Mouse (Mus musculus) embryo, embryonic 10 days (tissue): Measurements from ENCODE around the gene Exoc3l4.

Experiments used
- DNase-seq: peaks from one replicate; pipeline ENCODE4 v3.0.0-alpha.2; 2015; ENCODE audit warnings: low spot score

Gene Exoc3l4

DNA sequence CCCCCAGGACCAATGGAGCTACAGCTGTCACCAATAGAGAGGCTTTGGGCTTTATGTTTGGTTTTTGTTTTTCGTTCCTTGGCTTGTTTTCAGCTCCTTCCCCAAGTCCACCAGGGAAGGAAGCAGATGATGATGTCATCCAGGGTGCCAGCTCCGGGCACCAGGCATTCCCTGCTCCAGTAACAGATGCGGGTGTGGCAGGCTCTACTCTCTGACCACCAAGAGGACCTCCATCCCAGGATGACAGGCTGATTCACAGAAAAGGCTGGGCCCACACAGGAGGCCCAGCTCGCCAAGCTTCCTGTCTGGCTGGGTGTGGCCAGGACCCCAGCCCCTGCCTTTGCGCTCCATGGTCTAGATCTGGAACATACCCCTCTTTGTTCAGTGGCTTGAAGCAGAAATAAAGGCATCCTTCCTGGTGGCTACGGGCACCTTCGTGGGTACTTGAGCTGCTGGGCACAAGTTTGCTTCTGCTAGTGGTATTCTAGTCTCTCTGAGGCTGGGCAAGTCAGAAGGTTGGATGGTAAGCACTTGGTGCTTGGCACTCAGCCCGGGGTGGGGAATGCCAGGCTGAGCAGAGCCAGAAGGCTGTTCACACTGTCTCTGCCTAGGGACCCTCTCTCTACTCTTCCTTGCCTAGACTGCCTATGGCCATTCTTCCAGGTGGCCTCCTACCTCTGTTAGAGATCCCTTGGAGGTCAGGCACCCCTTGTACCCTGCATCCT, 5.0 kb upstream of the Exoc3l4 start:
- DNase-seq: no peak

- no peak for DNase-seq
These were observed 4.1 kb upstream of the Exoc3l4 start for GRCm38 (mm10) chr12:111412581-111413284.

DNA sequence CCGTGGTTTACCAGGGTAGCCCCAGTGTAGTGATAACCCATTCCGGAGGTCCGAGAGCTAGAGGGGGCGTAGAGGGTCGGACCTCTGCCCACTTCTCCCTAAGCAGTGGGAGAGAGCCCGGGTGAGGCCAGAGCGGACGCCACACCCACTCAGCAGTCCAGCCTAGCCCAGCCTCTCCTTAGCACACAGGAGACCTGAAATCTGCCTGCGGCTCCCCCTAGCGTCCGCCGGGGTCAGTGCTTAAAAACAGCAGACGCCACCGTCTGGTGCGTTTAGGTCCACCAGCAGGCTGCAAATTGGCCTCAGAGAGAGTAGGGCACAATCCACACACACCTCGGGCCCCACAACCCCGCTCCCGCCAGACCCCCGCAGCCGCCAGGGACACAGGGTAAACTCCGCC, 3.5 kb upstream of the Exoc3l4 start:
- DNase-seq: peak; percentile 90

DNA sequence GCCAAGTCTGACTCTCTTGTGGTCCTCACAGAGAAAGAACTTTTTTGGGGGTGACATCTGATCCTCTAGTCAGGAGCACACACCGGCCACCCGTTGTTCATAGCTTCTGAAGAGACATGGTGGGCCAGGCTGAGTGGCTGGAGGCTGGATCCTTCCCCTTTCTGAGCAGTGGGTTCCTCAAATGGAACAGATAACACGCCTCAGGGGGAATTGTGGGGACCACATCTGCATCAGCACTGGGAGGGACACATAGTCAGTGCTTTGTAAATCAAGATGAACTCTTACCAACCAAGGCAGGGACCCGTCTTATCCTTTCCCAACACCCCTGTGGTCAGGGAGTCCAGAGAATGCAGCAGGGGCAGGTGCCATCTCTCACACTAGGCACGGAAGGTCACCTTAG, 3.1 kb downstream of the Exoc3l4 start:
- no peak for DNase-seq

- no peak for DNase-seq
These were observed 4.3 kb downstream of the Exoc3l4 start for GRCm38 (mm10) chr12:111420946-111421709.

DNA sequence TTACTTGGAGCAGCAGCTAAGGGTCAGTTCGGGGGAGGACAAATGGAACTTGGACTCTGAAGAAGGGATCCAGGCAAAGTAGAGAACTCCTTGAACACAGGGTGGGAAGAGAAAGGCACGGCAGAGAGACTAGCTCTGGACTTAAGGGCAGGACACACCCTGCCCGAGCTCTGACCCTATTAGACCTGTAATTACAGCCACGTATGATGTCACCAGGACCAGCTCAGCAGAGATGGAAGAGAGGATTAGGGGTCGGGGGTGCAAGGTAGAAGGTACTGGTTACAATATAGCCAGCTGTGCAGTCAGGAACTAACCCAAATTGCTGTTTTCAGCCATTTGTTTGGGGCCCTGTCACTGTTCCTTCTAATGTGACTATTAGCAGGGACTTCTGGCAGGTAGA, 6.0 kb downstream of the Exoc3l4 start:
- no peak for DNase-seq

DNA sequence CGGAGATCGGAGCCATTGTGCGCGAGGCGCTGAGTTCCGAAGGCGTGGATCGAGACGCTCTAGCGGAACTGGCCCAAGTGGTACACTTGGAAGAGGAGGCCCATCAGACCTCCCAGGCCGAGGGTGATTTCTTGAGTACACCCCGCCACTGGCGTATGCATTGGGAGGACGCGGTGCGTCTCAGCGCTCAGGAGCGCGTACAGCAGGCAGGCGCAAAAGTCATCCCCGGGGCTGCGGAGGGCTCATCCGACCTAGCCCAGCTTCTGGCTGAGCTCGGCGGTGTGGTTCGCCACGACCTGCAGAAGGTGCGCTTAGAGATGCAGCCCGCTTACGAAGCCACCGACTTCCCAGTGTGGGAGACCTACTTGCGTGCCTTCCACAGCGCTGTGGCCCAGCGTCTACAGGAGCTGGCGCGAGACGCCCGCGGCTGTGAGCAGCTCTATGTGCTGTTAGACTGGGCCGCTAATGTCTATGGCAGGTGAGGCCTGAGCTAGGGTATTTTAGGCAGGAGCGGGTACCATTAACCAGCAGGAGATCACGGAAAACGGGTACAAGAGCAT, 6.8 kb downstream of the Exoc3l4 start:
- DNase-seq: no peak

DNA sequence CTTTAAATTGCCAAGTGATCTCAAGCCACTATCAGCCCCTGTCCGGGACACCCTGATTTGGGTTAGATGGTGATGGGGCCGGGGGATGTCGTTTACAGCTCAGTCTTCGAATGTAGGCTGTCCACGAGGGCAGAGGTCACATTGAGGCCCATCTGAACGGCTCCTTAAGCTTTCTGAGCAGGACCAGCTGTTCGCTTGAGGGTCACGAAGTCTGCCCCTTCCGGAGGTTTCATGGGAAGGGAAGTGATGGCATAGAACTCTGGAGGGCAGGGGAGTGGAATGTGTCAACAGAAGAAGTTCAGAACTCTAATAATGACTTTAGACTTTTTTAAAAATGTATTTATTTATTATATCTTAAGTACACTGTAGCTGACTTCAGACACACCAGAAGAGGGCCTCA, 7.7 kb downstream of the Exoc3l4 start:
- DNase-seq: no peak

DNA sequence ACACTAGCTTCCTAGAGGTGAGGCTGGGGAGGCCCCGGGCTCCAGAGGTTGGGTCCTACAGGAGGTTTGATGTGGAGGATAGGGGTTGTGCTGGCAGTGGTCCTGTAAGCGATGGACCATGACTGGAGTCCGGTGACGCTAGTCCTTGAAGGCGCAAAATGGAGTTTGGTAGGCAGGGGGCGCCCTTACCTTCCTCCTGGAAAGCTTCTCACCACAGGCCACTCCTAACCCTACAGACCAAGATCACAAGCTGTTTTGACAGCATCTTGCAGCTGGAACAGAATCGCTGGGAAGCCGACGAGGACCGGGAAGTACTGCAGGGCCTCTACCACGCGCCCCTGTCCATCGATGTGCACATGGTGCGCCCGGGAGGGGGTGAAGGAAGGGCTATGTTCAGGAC, 8.4 kb downstream of the Exoc3l4 start:
- peak; percentile 93 for DNase-seq

GRCm38 (mm10) chr12:111425789-111426460, 9.1 kb downstream of the Exoc3l4 start:
- DNase-seq: peak; percentile 94

DNA sequence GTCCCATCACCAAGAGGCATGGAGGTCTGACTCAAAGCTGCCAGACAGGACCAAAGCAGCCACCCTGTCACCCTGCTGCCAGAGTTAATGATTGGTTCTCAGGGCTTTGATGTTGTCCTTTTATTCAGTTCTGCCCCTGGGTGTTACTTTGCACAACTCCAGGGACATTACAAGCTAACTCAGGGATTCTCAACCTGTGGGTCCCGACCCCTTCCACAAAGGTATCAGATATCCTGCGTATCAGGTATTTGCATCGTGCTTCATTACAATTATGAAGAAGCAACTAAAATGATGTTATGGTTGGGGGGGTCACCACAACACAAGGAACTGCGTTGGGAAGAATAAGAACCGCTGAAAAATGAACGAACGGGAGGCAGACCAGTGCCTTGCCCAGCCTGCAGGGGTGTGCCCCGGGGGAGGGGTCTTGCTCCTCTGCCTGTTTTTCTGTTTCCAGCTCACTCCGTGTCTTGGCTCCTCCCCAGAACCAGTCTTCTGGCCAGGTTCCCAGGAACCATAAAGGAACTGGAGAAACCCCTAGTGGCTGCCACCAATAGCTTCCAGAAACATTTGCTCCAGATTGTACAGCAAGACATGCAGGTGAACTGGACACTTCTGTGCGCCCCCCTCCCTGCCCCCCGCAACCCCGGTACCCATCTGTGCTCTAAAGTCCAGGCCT, 10.8 kb downstream of the Exoc3l4 start:
- DNase-seq: no peak

DNA sequence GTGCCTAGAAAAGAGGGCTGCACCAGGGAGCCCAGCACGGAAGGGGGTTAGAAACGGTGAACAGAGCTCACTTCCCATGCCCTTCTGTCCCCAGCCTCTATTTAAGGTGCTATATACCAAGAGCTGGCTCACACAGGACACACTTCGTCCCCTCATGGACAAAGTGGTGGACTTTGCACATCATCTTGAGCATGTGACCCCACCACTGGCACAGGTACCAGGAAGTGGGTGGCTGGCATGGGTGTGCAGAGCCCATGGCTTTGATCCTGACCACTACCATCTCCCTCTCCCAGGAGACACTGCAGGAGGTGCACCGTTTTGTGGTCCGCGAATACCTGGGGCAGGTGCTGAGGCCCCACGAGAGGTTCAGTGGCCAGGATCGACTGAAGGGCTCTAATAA, 11.5 kb downstream of the Exoc3l4 start:
- no peak for DNase-seq

DNA sequence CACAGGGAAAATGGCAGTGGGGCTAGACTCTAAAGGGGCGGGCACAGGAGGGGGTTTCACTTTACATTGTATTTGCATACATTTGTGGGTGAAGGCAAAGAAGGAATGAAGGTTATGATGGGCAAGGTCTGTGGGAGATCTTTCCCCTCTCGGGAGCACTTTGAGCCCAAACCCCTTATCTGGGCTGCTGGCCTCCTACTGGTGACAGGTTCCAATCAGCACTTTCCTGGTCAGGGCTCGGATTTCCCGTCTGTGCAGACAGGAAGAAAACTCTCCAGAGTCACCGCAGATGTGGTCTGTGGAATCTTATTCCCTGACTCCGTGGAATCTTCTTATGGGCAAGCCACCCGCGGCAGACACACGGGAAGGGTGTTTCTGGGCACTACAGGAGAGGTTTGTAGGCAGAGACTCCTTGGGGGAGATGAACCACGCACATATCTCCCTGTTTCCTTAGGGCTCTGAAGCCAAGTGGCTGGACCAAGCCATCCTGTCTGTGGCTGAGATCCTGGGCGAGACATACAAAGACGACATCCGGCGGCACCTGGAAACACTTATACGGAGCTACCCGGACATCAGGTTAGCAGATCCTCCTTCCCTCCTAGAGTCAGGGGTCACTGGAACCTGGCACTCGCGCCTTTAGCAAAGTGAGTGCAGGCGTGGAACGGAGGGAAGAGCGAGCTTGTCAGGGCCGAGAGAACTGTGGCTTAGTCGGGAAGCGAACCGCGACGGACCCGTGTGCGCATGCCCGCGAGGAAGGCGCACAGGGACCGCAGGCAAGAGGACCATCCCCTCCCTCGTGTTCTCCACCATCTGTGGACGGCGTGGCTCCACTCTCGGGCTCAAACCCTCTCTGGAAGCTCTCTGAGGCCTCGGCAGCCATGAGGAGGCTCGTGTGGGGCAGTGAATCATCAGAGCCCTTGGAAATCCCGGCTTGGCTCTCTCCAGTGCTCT, 12.4 kb downstream of the Exoc3l4 start:
- peak; percentile 81 for DNase-seq

DNA sequence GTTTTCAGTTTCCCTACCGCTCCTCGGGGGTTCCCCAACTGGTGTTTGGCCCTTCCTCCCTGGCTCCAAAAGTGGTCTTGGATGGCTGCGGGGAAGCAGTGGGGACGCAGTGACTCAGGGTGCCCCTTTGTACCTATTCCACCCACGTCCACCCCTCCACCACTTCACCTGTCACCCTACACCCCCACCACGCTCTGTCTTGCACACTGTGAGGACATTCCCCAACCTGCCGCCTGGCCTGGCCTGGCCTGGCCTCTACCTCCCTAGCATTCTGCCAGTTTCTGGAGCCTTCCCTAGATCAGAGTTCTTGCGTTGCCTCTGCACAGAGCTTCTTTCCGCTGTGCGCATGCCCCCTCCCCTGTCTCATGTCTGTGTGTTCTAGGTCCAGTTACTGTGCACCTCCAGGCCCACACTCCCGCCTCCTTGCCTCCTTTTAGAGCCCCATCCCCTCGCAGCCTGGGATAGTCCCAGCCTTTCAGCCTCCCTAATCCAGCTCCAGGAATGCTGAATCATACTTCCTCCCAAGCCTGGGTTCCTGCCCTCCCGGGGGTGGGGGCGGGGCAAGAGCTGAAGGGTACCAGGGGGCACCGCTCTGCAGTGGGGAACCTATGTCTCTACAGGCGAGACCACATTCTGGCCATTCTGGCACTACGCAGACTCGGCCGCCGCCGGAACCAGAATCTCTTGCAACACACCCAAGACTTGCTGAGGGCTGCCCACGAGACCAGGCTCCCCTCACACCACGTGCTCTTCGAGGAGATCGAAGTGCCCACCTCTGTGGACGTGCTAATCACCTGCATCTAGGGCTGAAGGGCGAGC, 13.4 kb downstream of the Exoc3l4 start:
- DNase-seq: peak; percentile 24

- no peak for DNase-seq
These were observed 14.3 kb downstream of the Exoc3l4 start for GRCm38 (mm10) chr12:111430868-111431817.

DNA sequence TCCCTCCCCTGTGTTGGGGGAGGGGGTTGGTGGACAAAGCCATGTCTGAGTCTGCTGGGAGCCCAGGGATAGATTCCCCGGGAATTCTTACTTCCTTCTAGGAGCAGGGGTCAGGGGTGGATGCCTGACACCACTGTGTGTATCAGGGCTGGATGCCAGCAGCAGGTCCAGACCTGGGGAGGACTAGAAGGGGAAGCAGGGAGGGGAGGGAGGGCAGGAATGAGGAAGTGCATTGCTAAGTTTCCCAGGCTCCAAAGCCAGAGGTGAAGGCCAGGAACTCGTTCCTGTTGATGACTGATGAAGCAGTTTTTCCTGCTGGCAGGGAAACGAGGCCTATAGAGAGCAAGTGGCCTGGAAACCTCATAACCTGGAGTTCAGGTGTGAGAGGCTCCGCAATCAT, 15.3 kb downstream of the Exoc3l4 start:
- DNase-seq: peak; percentile 27

- no peak for DNase-seq
These were observed 16.0 kb downstream of the Exoc3l4 start for GRCm38 (mm10) chr12:111432751-111433331.
